Mouse (Mus musculus) myocyte (in vitro differentiated cells): ENCODE measurements around the gene Iffo2. TPM values are rescaled to one million over a fixed set of nuclear protein-coding genes. Genes with fewer than 3 reads are reported as not detected.

ENCODE experiments used
- H3K27me3 ChIP-seq: one replicate; pipeline ENCODE4 v1.6.1; 2011; ENCODE audit not compliant: control insufficient read depth, insufficient read depth, insufficient read length
- H3K36me3 ChIP-seq: one replicate; pipeline ENCODE4 v1.6.1; 2011; ENCODE audit not compliant: control insufficient read depth, insufficient read depth
- H3K4me2 ChIP-seq: one replicate; pipeline ENCODE4 v1.6.1; 2011; ENCODE audit warnings: low read depth, control low read depth
- H3K4me3 ChIP-seq: one replicate; pipeline ENCODE4 v1.5.1; 2011; ENCODE audit warnings: mild to moderate bottlenecking, control low read depth, moderate library complexity
- H3K79me2 ChIP-seq: one replicate; pipeline ENCODE4 v1.6.1; 2011; ENCODE audit not compliant: control insufficient read depth, insufficient read depth
- H3ac ChIP-seq: one replicate; pipeline ENCODE4 v1.6.1; 2011; ENCODE audit not compliant: control insufficient read depth, insufficient read length
- CEBPB ChIP-seq: IDR thresholded peaks from 2 replicates; pipeline ENCODE4 v1.6.1; 2011; ENCODE audit warnings: mild to moderate bottlenecking, moderate library complexity; ENCODE audit not compliant: poor library complexity, insufficient read depth, severe bottlenecking
- E2F4 ChIP-seq: IDR thresholded peaks from one replicate; pipeline ENCODE4 v1.6.1; 2011; ENCODE audit warnings: mild to moderate bottlenecking, control low read depth, moderate library complexity; ENCODE audit not compliant: insufficient read depth
- MAX ChIP-seq: IDR thresholded peaks from one replicate; pipeline ENCODE4 v1.6.1; 2011; ENCODE audit warnings: low read depth, mild to moderate bottlenecking, control low read depth
- MYOD1 ChIP-seq, 3 experiments: IDR thresholded peaks; one replicate each; pipeline ENCODE4 v1.6.1; 2011; ENCODE audit warnings: control low read depth in 2 of 3, low read depth in 2 of 3, mild to moderate bottlenecking in 2 of 3, moderate library complexity in 1 of 3; ENCODE audit not compliant: insufficient read length in 2 of 3, control insufficient read depth in 1 of 3
- MYOG ChIP-seq, 3 experiments: IDR thresholded peaks; one replicate each; pipeline ENCODE4 v1.6.1; 2011; ENCODE audit warnings: control low read depth in 2 of 3, low read depth in 2 of 3, mild to moderate bottlenecking in 2 of 3; ENCODE audit not compliant: insufficient read length in 2 of 3, control insufficient read depth in 1 of 3, insufficient read depth in 1 of 3
- POLR2A ChIP-seq: IDR thresholded peaks from one replicate; pipeline ENCODE4 v1.6.1; 2011; ENCODE audit warnings: low read depth, mild to moderate bottlenecking, control low read depth, moderate library complexity; ENCODE audit not compliant: insufficient read length
- POLR2AphosphoS2 ChIP-seq: IDR thresholded peaks from one replicate; pipeline ENCODE4 v1.6.1; 2011; ENCODE audit warnings: low read depth, control low read depth; ENCODE audit not compliant: insufficient read length
- REST ChIP-seq: IDR thresholded peaks from one replicate; pipeline ENCODE4 v1.6.1; 2011; ENCODE audit warnings: mild to moderate bottlenecking, control low read depth, moderate library complexity; ENCODE audit not compliant: insufficient read depth, insufficient read length
- SRF ChIP-seq: IDR thresholded peaks from one replicate; pipeline ENCODE4 v1.6.1; 2011; ENCODE audit warnings: low read depth; ENCODE audit not compliant: control insufficient read depth, insufficient read length
- TCF12 ChIP-seq: IDR thresholded peaks from one replicate; pipeline ENCODE4 v1.6.1; 2011; ENCODE audit warnings: mild to moderate bottlenecking, control low read depth; ENCODE audit not compliant: poor library complexity, insufficient read depth, severe bottlenecking
- TCF3 ChIP-seq: IDR thresholded peaks from one replicate; pipeline ENCODE4 v1.6.1; 2011; ENCODE audit warnings: low read depth, control low read depth; ENCODE audit not compliant: insufficient read length
- USF1 ChIP-seq: IDR thresholded peaks from one replicate; pipeline ENCODE4 v1.6.1; 2011; ENCODE audit warnings: low read depth, mild to moderate bottlenecking, control low read depth, moderate library complexity
- polyA plus RNA-seq: library from polyadenylated mRNA; unstranded; fragments of >200 nt; fragmentation: generic; extraction: Trizol; gene quantifications from one replicate; pipeline ENCODE4 v1.2.1, GENCODE M21; 2012; ENCODE audit warnings: missing spikeins

The Iffo2 gene
- polyA plus RNA-seq, 1 experiment, result 12.1 TPM

DNA sequence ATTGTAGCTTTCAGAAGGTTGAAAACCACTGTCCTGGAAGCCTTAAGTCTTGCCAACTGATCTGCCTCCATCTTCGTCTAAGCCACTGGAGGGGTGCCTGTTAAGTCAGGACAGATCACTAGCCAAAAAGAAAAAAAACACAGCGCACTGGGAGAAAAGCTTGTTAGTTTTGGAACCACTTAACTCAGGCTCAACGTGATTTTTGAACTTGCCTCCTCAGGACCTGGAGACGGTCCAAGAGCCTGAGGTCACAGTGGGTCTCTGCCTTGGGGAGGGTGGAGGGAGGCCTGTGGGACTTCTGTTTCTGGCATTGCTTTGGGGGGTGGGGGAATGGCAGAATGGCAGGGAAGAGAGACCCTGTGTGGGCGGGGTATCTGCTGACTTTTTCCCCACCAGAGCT is 100.8 kb downstream of the Iffo2 start:
- no peak overlapping the region for H3K4me2 ChIP-seq
- no peak overlapping the region for H3K4me3 ChIP-seq
- H3K36me3 ChIP-seq, result no peaks in the 10 kb centered on the region
- no peaks in the 10 kb centered on the region for H3K27me3 ChIP-seq
- TF ChIP-seq REST, result no peak
- TF ChIP-seq MYOG (IDR thresholded peaks at IDR 0.05; ENCODE audit: control insufficient read depth in 1 of 3, insufficient read depth in 1 of 3, insufficient read length in 2 of 3, low read depth in 2 of 3), result no peak
- no peak for TF ChIP-seq POLR2A
- TF ChIP-seq TCF12, result no peak
- TF ChIP-seq SRF, result no peak
- TF ChIP-seq TCF3, result no peak
- no peak for TF ChIP-seq MAX
- TF ChIP-seq E2F4, result no peak
- H3ac ChIP-seq, result no peak overlapping the region
- no peaks in the 10 kb centered on the region for H3K79me2 ChIP-seq

DNA sequence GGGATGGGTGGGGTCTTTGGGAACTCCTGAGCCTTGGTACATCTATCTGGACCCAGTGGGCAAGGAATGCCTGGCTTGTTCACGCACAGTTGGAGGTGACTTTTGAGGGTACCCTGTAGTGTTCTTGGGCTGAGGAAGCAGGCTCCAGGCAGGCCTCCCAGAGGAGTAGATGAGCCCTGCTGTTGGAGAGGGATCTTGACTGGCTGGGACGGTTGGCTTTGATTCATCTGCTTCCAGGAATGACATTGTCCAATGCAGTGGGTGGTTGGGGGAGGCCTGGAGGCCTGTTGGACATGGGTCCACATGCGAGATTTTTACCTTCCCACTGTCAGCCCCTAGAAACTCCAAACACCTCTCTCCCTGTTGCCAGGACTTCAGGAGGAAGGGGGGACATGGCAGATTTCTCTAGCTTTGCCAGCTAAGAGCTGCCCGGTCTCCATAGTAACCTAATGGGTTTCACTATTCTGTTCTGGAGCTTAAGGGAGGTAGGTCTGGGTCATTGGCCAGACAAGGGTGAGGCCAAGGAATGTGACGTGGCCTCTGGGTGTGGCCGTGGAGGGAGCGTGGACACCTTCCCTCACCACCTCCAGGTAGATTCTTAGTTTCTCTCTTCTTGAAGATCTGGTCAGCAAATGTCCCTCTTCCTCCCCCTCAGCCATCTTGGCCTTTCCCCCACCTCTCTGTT is 101.4 kb downstream of the Iffo2 start:
- Histone ChIP-seq H3K27me3 (no peaks in the 10 kb centered on the region), H3ac (no peak overlapping the region), H3K79me2 (no peaks in the 10 kb centered on the region), H3K4me3 (no peak overlapping the region), H3K4me2 (no peak overlapping the region), H3K36me3 (no peaks in the 10 kb centered on the region)
- TF ChIP-seq TCF3 (no peak), TCF12 (no peak), SRF (no peak), POLR2A (no peak), E2F4 (no peak), MYOD1 (IDR thresholded peaks at IDR 0.05; ENCODE audit: control insufficient read depth in 1 of 3, insufficient read length in 2 of 3, low read depth in 2 of 3) (no peak), USF1 (no peak), MYOG (IDR thresholded peaks at IDR 0.05; ENCODE audit: control insufficient read depth in 1 of 3, insufficient read depth in 1 of 3, insufficient read length in 2 of 3, low read depth in 2 of 3) (no peak), CEBPB (no peak), POLR2AphosphoS2 (no peak), MAX (no peak), REST (no peak)

DNA sequence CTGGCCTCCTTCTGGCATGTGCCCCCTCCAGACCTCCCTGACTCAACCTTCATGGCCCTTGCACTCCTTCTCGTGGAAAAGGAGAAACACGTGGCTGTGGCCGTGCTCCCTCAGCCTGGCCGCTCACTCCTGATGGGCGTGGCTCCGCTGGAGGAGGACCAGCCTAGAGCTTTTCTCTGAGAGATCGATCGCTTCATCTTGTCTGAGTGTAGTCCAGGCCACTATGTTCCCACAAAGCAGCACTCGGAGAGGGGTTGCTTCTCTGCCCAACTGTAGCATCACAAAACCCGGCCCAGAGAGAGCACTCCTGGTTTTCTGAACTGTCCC is 101.9 kb downstream of the Iffo2 start:
- H3K27me3 ChIP-seq, result no peaks in the 10 kb centered on the region
- TF ChIP-seq MYOD1 (IDR thresholded peaks at IDR 0.05; ENCODE audit: control insufficient read depth in 1 of 3, insufficient read length in 2 of 3, low read depth in 2 of 3) (no peak), TCF12 (no peak), CEBPB (no peak), TCF3 (no peak), E2F4 (no peak), SRF (no peak), POLR2AphosphoS2 (no peak), REST (no peak), MAX (no peak), POLR2A (no peak), MYOG (IDR thresholded peaks at IDR 0.05; ENCODE audit: control insufficient read depth in 1 of 3, insufficient read depth in 1 of 3, insufficient read length in 2 of 3, low read depth in 2 of 3) (no peak), USF1 (no peak)
- H3ac ChIP-seq, result no peak overlapping the region
- H3K4me3 ChIP-seq, result no peak overlapping the region
- no peaks in the 10 kb centered on the region for H3K79me2 ChIP-seq
- no peaks in the 10 kb centered on the region for H3K36me3 ChIP-seq
- H3K4me2 ChIP-seq, result no peak overlapping the region

DNA sequence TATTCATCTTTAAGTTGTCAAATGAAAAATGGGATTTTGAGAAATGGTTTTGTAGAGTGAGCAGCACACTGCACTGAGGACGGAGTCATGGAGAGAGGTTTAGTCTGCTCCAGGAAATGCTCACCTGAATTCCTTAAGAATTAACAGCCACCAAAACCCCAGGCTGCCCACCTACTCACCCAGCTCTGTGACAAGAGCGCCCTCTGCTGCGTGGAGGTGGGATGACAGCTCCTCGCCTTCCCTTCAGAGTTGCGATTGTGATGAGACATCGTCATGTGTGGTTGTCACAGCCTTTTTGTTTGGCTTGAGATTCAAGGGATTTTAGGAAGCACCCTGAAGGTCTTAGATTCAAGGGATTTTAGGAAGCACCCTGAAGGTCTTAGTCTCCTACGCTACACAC is 106.0 kb downstream of the Iffo2 start:
- Histone ChIP-seq H3K27me3 (no peaks in the 10 kb centered on the region), H3ac (no peak overlapping the region), H3K4me2 (no peak overlapping the region), H3K4me3 (no peak overlapping the region), H3K79me2 (no peaks in the 10 kb centered on the region), H3K36me3 (no peaks in the 10 kb centered on the region)
- TF ChIP-seq MAX (no peak), MYOG (IDR thresholded peaks at IDR 0.05; ENCODE audit: control insufficient read depth in 1 of 3, insufficient read depth in 1 of 3, insufficient read length in 2 of 3, low read depth in 2 of 3) (no peak), TCF12 (no peak), E2F4 (no peak), USF1 (no peak)

DNA sequence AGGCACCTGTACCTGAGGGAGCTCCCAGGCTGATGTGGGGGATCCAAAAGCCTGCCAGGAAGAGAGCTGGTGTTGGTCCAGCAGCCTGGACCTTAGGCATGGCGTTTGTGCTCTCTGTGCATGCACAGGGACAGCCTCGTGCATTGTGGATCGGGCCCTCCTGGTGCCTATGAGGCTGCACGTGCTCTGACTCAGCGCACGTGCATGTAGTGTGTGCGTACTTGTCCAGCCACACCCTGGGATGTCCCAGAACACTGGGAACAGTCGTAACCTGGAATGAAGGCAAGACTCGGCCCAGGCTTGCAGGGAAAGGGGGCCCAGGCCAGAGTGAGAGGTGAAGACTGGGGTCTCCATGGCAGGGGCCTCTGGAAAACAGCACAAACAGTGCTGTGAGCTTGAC is 107.5 kb downstream of the Iffo2 start:
- Histone ChIP-seq H3K27me3 (no peaks in the 10 kb centered on the region), H3K36me3 (no peaks in the 10 kb centered on the region), H3K4me2 (no peak overlapping the region), H3ac (no peak overlapping the region), H3K4me3 (no peak overlapping the region), H3K79me2 (no peaks in the 10 kb centered on the region)
- no peak for TF ChIP-seq TCF12
- TF ChIP-seq POLR2AphosphoS2, result no peak
- no peak for TF ChIP-seq CEBPB
- TF ChIP-seq MYOG (IDR thresholded peaks at IDR 0.05; ENCODE audit: control insufficient read depth in 1 of 3, insufficient read depth in 1 of 3, insufficient read length in 2 of 3, low read depth in 2 of 3), result no peak
- no peak for TF ChIP-seq POLR2A
- TF ChIP-seq TCF3, result no peak
- TF ChIP-seq MYOD1 (IDR thresholded peaks at IDR 0.05; ENCODE audit: control insufficient read depth in 1 of 3, insufficient read length in 2 of 3, low read depth in 2 of 3), result no peak
- TF ChIP-seq E2F4, result no peak
- no peak for TF ChIP-seq USF1
- TF ChIP-seq MAX, result no peak
- TF ChIP-seq REST, result no peak
- no peak for TF ChIP-seq SRF
